Mouse (Mus musculus): Measurements from ENCODE around the gene Lefty1. TPM values are rescaled to one million over a fixed set of nuclear protein-coding genes. Genes with fewer than 3 reads are reported as not detected.
A peak's percentile ranks its signal among the peaks of the same experiment; 100 is the strongest.
"Not testable (repeated sequence)": the region's sequence is repeated elsewhere in the genome, so short reads cannot be mapped to it uniquely, and the experiment has no call there.

Gene Lefty1
- 1.7 and 2.9 TPM in 2 replicates for polyA plus RNA-seq (2015; fragmentation: Nextera tagmentation; extraction: Ambion mirVana)

- no peak for DNase-seq (ENCODE audit: low spot score)
These were observed at the start of gene Lefty1 for GRCm38 (mm10) chr1:180934467-180935419. Lefty1 (plus strand) TSS chr1:180935022.

DNA sequence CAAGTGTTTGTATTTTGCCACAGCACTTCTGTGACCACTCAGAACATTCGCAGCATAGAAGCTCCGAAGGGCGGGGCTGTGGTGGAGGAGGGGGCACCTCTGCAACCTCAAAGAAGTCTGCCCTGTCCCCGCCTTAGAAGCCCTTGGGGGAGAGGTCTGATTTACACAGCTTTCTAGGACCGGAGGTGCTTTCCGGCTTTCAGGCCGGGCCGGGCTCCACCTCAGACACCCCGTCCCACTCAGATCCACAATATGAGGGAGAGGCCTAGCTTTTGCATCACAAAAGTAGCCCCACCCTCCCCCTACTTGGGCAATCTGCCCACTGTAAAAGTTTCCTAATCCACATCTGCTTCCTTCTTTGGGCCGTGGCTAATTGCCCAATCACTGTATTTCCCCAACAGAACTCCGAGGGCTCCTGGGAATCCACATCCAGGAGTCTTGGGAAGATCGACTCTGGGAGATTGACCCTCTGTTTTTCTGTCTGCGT is 46.2 kb upstream of the Lefty1 start:
- no peak for DNase-seq (ENCODE audit: low spot score)

- DNase-seq (ENCODE audit: low spot score) = no peak
These were observed 45.6 kb upstream of the Lefty1 start for GRCm38 (mm10) chr1:180889172-180889571.

DNA sequence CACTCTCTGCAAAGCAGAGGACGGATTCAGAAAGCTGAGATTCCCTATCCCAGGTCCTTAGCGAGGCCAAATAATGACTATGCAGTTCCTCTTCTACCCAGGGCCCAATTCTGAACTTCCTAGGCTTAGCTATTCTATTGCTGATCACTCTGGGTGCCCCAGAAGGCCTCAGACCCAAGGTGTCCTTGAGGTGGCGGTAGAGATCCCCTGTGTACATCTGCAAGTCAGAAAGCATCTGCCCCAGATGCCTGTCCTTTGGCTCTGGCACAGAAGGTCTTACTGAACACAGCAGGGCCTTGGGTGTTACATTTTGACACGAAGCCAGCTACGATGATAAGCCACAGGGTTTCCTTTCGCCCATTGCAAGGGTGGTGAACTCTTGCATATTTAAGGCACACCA is 45.0 kb upstream of the Lefty1 start:
- peak; percentile 74 for DNase-seq (ENCODE audit: low spot score)

DNA sequence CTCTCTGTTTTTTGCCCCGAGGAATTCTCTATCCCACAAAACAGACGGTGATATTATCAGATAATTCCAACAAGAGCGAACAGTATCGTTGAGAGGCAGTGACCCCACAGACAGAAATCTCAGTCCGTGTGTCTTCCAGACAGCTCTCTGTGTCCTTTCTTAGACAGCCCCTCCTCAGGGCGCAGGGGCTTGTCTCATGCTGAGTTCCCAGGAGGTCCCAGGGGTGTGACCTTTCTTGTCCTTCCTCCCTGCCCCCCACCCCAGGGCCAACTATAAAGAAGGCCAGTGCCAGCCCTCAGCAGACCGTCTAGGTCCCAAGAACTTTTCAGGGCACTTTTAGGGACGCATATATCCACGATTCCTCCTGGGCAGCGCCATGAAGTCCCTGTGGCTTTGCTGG is 42.0 kb upstream of the Lefty1 start, which contains the start of gene Lefty2:
TSS of gene Lefty2 (plus strand) at position 301 of the 400 bp plus-strand sequence.
- no peak for DNase-seq (ENCODE audit: low spot score)

GRCm38 (mm10) chr1:180894088-180894987 is 40.5 kb upstream of the Lefty1 start:
- DNase-seq (ENCODE audit: low spot score) = not testable (repeated sequence)

GRCm38 (mm10) chr1:180901107-180901506 is 33.7 kb upstream of the Lefty1 start:
- peak; percentile 81 for DNase-seq (ENCODE audit: low spot score)

- no peak for DNase-seq (ENCODE audit: low spot score)
These were observed 31.9 kb upstream of the Lefty1 start for GRCm38 (mm10) chr1:180902915-180903314.

DNA sequence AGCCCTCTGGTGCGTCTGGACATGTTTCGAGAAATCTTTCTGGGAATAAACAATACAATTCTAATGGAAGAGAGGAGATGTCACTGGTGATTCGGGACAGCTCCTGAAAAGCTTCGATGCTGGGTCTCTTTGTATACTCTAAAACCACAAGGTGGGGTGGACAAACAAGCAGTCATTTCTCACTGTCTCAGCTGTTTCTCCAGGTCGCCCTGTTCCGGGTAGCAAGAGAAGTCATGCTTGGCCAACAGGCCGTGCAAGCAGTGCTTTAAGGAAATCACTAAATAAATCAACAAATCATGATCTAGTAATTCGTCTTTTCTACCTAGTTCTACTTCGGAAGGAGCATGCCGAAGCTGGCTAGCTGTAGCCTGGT is 31.2 kb upstream of the Lefty1 start:
- no peak for DNase-seq (ENCODE audit: low spot score)

GRCm38 (mm10) chr1:180904039-180904814 is 30.6 kb upstream of the Lefty1 start, which contains the start of gene Pycr2:
Pycr2 (plus strand) TSS chr1:180904293.
- peak; percentile 95 for DNase-seq (ENCODE audit: low spot score)

DNA sequence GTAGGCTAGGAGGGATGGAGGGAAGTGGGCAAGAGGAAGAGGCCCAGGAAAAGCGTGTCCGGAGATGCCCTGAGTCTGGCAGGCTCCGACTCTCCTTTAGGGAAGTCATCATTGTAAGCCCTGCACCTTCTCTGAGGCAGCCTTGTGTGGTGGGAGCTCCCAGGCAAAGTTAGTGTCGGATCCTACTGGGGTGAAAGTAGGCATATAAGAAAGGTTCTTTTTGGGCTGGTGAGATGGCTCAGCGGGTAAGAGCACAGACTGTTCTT is 30.1 kb upstream of the Lefty1 start:
- DNase-seq (ENCODE audit: low spot score) = no peak

DNA sequence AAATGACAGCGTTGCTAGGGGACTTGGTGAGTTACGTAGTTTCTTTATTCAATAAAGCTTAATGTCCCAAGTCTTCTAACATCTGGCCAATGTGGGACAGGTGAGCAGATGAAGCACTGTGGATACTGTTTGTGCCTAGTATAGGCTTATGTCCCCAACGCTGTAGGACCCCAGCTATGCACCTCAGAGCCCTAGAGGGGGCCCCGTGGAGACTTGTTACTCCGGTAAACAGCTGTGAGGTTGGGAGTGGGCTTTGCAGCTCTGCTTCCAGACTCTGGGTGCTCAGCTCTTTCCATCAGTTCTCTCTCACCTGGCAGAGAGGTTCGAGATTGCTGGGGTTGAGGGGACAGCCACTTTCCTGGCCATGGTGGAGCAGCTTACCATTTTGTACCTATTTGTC is 29.5 kb upstream of the Lefty1 start:
- peak; percentile 57 for DNase-seq (ENCODE audit: low spot score)

DNA sequence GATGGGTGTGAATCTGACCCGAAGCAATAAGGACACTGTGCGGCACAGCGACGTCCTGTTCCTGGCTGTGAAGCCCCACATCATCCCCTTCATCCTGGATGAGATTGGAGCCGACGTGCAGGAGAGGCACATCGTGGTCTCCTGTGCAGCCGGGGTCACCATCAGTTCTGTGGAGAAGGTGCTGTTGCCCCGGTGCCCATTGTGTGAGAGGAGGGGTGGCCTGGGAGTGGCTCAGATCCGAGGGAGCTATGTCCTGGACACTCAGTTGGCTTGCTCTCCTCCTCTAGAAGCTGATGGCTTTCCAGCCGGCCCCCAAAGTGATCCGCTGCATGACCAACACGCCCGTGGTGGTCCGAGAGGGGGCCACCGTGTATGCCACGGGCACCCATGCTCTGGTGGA is 28.9 kb upstream of the Lefty1 start:
- no peak for DNase-seq (ENCODE audit: low spot score)

- DNase-seq (ENCODE audit: low spot score) = peak; percentile 61
These were observed 28.2 kb upstream of the Lefty1 start for GRCm38 (mm10) chr1:180906461-180907147.

- DNase-seq (ENCODE audit: low spot score) = no peak
These were observed 23.7 kb upstream of the Lefty1 start for GRCm38 (mm10) chr1:180911138-180911537.

- DNase-seq (ENCODE audit: low spot score) = peak; percentile 63
These were observed 23.1 kb upstream of the Lefty1 start for GRCm38 (mm10) chr1:180911653-180912287.

DNA sequence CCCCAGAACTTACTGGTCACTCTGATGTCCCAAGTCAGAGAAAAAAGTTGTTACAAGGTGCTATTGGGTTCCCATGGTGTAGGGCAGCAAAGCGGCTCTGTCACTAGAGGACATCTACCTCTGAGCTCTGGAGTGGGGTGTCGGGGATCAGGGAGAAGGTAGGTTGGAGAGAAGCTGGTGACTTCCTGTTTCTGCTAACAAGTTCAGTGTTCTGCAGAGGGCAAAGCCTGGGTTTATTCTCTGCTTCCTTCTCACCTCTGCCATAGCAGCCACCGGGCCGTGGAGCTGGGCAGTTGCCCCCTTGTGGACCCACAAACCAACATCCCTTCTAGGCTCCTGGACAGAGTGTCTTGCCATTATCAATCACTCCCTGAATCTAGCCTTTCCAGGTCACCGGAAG is 22.0 kb upstream of the Lefty1 start:
- DNase-seq (ENCODE audit: low spot score) = peak; percentile 42

GRCm38 (mm10) chr1:180913797-180914196 is 21.0 kb upstream of the Lefty1 start:
- DNase-seq (ENCODE audit: low spot score) = no peak

GRCm38 (mm10) chr1:180916425-180916824 is 18.4 kb upstream of the Lefty1 start:
- DNase-seq (ENCODE audit: low spot score) = no peak

- no peak for DNase-seq (ENCODE audit: low spot score)
These were observed 17.8 kb upstream of the Lefty1 start for GRCm38 (mm10) chr1:180917053-180917452.

All from thymus, postnatal 0 days (tissue).